Mouse (Mus musculus) cerebellum, adult 8-10 months (tissue): ENCODE measurements around the gene Scrt2.
A peak's percentile ranks its signal among the peaks of the same experiment; 100 is the strongest.

ENCODE experiments used
- DNase-seq: peaks from one replicate; pipeline ENCODE4 v3.0.0; 2022

Gene Scrt2

GRCm38 (mm10) chr2:152108702-152109101 is 27.4 kb downstream of the Scrt2 start:
- DNase-seq, result no peak

GRCm38 (mm10) chr2:152109386-152109785 is 28.1 kb downstream of the Scrt2 start:
- DNase-seq, result no peak

DNA sequence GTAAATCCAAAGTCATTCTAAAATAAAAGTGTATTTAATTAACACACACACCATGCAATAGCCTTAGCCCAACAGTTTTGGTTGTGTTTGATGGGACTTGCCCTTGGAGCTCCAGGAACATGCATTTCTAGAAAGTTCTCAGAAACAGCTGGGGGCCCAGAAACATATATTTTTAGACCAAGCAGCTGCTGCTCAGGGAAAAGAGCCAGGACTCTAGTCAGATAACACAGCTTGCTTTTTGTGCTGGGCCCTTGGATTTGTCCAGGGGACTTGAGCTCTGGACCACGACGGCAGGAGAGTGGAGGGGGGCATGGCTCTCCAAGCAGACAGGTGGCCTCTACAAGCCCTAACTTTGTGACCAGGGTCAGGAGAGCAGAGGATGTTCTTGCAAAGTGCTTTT is 30.0 kb downstream of the Scrt2 start:
- no peak for DNase-seq

DNA sequence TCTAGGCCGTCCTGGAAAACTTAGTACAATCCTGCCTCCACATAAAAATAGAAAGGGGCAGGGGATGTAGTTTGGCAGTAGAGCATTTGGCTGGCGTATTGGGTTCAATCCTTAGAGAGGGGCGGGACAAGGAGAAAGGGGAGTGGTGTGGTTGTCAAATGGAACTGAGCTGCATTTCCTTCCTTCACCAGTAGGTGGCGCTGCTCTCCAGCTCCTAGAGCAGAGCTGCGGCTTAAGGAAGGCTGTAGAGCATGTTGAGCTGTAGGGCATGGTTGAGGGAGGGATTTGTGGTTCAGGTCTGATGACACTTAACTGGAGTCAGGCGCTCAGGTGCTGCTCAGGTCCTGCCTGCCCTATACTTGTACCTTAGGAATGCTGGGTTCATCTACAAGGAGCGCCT is 30.6 kb downstream of the Scrt2 start:
- DNase-seq, result peak; percentile 90

GRCm38 (mm10) chr2:152112490-152112889 is 31.2 kb downstream of the Scrt2 start:
- no peak for DNase-seq

- DNase-seq, result no peak
These were observed 31.6 kb downstream of the Scrt2 start for GRCm38 (mm10) chr2:152112970-152113369.

DNA sequence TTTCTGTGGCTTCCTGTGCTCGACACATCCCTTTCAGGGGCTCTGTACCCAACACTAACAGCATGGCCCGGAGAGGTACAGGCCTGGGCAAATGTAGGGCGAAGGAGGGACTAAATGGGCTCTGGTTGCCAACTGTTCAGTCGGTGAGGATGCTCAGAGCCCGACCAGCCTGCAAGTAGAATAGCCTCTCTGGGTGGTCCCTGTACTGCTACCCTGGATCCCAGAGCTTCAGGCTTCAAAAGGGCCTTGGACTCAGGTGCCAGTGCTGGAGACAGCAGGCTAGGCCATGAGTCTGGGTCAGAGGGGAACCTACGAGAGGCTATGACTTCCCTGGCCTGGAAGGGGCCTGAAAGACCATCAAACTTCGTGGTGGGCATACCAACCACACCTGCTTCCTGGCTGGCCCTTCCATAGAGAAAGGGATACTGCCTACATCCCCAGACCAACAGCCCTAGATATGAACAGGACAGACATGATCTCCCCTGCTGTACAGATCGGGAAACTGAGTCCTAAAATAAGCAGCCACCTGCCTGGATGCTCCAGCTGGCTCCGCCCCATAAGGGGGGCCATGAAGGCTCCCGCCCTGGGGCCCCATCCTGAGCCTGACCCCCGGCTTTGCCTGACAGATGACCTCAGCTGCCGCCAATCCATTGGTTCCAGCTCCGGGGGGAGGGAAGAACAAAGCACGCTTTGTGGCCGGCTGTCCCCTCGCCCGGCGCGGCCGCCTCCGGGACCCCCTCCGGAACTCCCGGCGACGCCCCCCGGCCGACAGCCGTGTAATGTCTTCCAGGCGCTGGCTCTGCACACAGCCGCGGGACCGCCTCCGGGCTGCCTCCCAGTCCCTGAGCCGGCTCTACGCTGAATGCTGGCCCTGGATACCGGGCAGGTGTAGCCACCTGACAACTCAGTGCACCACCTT is 33.0 kb downstream of the Scrt2 start:
- DNase-seq, result no peak

GRCm38 (mm10) chr2:152117694-152118093 is 36.4 kb downstream of the Scrt2 start:
- DNase-seq, result no peak

- DNase-seq, result no peak
These were observed 38.0 kb downstream of the Scrt2 start for GRCm38 (mm10) chr2:152119228-152119865.

GRCm38 (mm10) chr2:152122896-152123295 is 41.6 kb downstream of the Scrt2 start:
- no peak for DNase-seq

DNA sequence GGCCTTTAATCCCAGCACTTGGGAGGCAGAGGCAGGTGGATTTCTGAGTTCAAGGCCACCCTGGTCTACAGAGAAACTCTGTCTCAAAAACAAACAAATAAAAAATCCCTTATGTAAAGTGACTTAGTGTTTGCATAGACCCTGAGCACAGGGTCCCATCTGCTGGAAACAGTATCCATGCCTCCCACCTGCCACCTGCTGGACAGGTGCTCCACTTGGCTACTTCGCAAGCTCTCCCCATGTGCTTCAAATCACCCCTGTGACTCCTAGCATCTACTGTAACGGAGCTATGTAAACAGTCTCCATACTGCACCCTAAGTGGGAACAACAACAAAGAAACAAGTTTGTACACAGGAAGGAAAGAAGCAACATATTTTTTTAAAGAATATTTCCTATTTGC is 47.3 kb downstream of the Scrt2 start:
- DNase-seq, result no peak

GRCm38 (mm10) chr2:152129778-152130177 is 48.4 kb downstream of the Scrt2 start:
- DNase-seq, result no peak

DNA sequence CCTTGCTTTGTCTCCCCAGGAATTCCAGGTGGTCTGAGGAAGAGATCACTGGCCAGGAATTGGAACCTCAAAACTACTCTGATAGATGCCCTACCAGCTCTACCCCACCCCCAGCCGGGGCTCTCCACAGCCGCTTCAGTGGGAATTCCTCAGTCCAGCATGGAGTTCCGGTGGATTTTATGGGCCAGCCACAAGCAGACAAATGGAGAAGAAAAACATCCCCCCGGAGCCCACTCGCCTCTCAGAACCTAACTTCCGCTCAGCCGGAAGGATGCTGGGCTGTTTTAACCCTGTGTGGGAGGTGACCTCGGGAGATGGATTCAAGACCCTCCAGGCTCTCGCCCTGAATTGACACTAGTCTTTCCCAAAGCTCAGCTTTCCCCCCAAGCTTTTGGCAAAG is 50.7 kb downstream of the Scrt2 start:
- DNase-seq, result no peak

DNA sequence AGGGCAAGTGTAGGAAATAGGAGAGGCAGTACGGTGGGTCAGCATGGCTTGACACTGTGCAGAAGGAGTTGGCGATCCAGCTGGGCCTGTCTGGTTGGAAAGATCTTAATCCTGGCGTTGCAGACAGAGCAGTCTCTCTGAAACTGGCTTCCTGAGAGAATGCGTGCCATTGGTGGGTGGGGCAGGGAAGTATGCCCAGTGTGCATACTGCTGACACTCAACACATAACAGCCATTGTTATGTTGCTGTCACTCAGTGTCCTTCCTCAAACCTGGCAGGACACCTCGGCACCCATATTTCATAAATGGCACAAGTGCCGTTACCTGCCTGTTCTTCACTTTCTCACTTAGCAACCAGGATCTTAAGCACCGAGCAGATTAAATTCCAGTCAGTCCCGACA is 51.4 kb downstream of the Scrt2 start:
- DNase-seq, result no peak

GRCm38 (mm10) chr2:152139191-152139987 is 58.1 kb downstream of the Scrt2 start:
- DNase-seq, result no peak

DNA sequence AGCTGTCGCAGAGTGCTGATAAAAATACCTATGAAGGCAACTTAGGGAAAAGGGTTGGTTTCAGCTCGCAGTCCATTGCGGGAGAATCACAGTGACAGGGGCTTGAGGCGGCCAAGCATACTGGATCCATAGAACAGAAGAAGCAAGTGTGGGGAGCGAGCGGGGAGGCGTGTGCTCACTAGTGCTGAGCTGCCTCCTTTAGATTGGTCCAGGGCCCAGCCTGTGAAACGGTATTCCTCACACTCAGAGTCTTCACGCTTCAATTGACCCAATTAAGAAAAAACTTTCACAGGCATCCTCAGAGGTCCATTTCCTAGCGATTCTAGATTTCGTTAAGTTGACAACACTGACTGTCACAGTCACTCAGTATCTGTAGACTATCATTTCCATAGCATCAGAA is 59.6 kb downstream of the Scrt2 start:
- DNase-seq, result no peak

- no peak for DNase-seq
These were observed 60.2 kb downstream of the Scrt2 start for GRCm38 (mm10) chr2:152141491-152141890.

- no peak for DNase-seq
These were observed 60.7 kb downstream of the Scrt2 start for GRCm38 (mm10) chr2:152142046-152142445.

GRCm38 (mm10) chr2:152142571-152142970 is 61.2 kb downstream of the Scrt2 start:
- DNase-seq, result no peak

DNA sequence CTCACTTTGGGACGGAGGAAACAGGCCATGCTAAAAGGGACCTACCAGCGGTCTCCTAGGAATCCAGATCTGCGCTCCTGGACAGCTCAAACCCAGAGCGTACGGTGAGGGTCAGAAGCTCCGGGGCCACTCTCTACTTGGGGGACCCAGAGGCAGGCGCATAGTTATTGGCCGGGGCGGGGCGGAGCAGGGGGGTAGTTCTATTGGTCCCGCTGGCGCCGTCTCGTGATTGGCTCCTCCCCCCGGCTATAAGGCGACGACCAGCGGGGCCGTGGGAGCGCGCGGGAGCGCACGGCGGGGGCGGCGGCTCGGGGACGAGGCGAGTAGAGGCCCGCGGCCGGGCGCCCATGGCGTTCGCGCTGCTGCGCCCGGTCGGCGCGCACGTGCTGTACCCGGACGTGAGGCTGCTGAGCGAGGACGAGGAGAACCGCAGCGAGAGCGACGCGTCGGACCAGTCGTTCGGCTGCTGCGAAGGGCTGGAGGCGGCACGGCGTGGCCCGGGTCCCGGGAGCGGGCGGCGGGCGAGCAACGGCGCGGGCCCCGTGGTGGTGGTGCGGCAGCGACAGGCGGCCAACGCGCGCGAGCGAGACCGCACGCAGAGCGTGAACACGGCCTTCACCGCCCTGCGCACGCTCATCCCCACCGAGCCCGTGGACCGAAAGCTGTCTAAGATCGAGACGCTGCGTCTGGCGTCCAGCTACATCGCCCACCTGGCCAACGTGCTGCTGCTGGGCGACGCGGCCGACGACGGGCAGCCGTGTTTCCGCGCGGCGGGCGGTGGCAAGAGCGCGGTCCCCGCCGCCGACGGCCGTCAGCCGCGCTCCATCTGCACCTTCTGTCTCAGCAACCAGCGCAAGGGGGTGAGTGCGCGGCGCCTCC is 62.2 kb downstream of the Scrt2 start, which contains the start of gene Tcf15:
Gene Tcf15 (plus strand): TSS at position 283 of the 879 bp plus-strand sequence.
- no peak for DNase-seq

GRCm38 (mm10) chr2:152144158-152144450 is 62.8 kb downstream of the Scrt2 start:
- no peak for DNase-seq

- no peak for DNase-seq
These were observed 63.2 kb downstream of the Scrt2 start for GRCm38 (mm10) chr2:152144501-152144900.
